Mouse (Mus musculus) stomach, embryonic 14.5 days (tissue): ENCODE measurements around the gene 1110032F04Rik. TPM values are rescaled to one million over a fixed set of nuclear protein-coding genes. Genes with fewer than 3 reads are reported as not detected.
"Not testable (repeated sequence)": the region's sequence is repeated elsewhere in the genome, so short reads cannot be mapped to it uniquely, and the experiment has no call there.

Source experiments
- ATAC-seq: fragments of 200-750 bp; cut with Nextera tagmentation; 2 replicates; pipeline ENCODE4 v1.8.0; 2017; ENCODE audit warnings: low read depth, moderate TSS enrichment; ENCODE audit not compliant: insufficient number of reproducible peaks, insufficient read depth, low FRiP score
- H3K27ac ChIP-seq: fragments of 300-500 bp; sonication (generic); 2 replicates; pipeline ENCODE4 v1.5.1; 2014; ENCODE audit warnings: mild to moderate bottlenecking, low read length, moderate library complexity, mixed read lengths
- H3K27me3 ChIP-seq: fragments of 300-500 bp; sonication (generic); 2 replicates; pipeline ENCODE4 v1.6.1; 2014; ENCODE audit warnings: low read length, control low read depth, mixed read lengths; ENCODE audit not compliant: control insufficient read depth, insufficient read depth
- H3K36me3 ChIP-seq: fragments of 300-500 bp; sonication (generic); 2 replicates; pipeline ENCODE4 v1.6.1; 2014; ENCODE audit warnings: mild to moderate bottlenecking, control low read depth, low read length, moderate library complexity, mixed read lengths; ENCODE audit not compliant: control insufficient read depth, insufficient read depth
- H3K4me1 ChIP-seq: fragments of 300-500 bp; sonication (generic); 2 replicates; pipeline ENCODE4 v1.6.1; 2014; ENCODE audit warnings: low read length, control low read depth, mixed read lengths; ENCODE audit not compliant: control insufficient read depth, insufficient read depth
- H3K4me2 ChIP-seq: fragments of 300-500 bp; sonication (generic); replicated peaks from 2 replicates; pipeline ENCODE4 v1.6.1; 2014; ENCODE audit warnings: low read depth, low read length, control low read depth
- H3K4me3 ChIP-seq: fragments of 300-500 bp; sonication (generic); 2 replicates; pipeline ENCODE4 v1.5.1; 2014; ENCODE audit warnings: low read depth, low read length, control low read depth
- H3K9ac ChIP-seq: fragments of 300-500 bp; sonication (generic); replicated peaks from 2 replicates; pipeline ENCODE4 v1.6.1; 2014; ENCODE audit warnings: low read depth, mild to moderate bottlenecking, control low read depth, low read length, moderate library complexity, mixed read lengths
- H3K9me3 ChIP-seq: fragments of 300-500 bp; sonication (generic); 2 replicates; pipeline ENCODE4 v1.6.1; 2016; ENCODE audit warnings: low read depth, low read length, control low read depth; ENCODE audit not compliant: control insufficient read depth
- WGBS: fragments of 180-500 bp; shearing (Covaris S2); extraction: QIAGEN DNeasy Blood & Tissue Kit; methylation state at CpG from one replicate; pipeline ENCODE4 v1.1.7; 2014; 5-methylcytosine and 5-hydroxymethylcytosine counted together
- polyA plus RNA-seq: library from polyadenylated mRNA; unstranded; fragments of >200 nt; fragmentation: Nextera tagmentation; extraction: Ambion mirVana; gene quantifications from 2 replicates; pipeline ENCODE4 v1.2.1, GENCODE M21; 2014

Gene 1110032F04Rik
- polyA plus RNA-seq, 1 experiment from 2014 or later = 0.97 TPM

GRCm38 (mm10) chr3:68886845-68887244 lies 17.5 kb downstream of the 1110032F04Rik start:
- no peak overlapping the region for H3K9ac ChIP-seq

GRCm38 (mm10) chr3:68895426-68895825 lies 26.0 kb downstream of the 1110032F04Rik start:
- H3K36me3 ChIP-seq = no peaks in the 10 kb centered on the region
- H3K4me1 ChIP-seq = no peaks in the 10 kb centered on the region
- ATAC-seq = no peak
- no peak overlapping the region for H3K27ac ChIP-seq
- H3K4me2 ChIP-seq = no peak overlapping the region
- H3K4me3 ChIP-seq = no peak overlapping the region
- H3K9ac ChIP-seq = no peak overlapping the region
- no peaks in the 10 kb centered on the region for H3K27me3 ChIP-seq
- WGBS = 33% methylated on average over 4 of the region's 4 CpGs
- H3K9me3 ChIP-seq = no peaks in the 10 kb centered on the region

More at GRCm38 (mm10) chr3:68886845-68887244, 17.5 kb downstream of the 1110032F04Rik start:
- H3K27me3 ChIP-seq = no peaks in the 10 kb centered on the region
- no peak overlapping the region for H3K4me2 ChIP-seq
- no peaks in the 10 kb centered on the region for H3K4me1 ChIP-seq
- 91% methylated on average over 5 of the region's 5 CpGs for WGBS
- no peak for ATAC-seq
- no peaks in the 10 kb centered on the region for H3K36me3 ChIP-seq
- H3K4me3 ChIP-seq = no peak overlapping the region
- no peak overlapping the region for H3K27ac ChIP-seq
- no peaks in the 10 kb centered on the region for H3K9me3 ChIP-seq

- Histone ChIP-seq H3K4me3 (no peak overlapping the region), H3K27ac (no peak overlapping the region), H3K9ac (no peak overlapping the region), H3K9me3 (no peaks in the 10 kb centered on the region), H3K4me2 (no peak overlapping the region), H3K27me3 (no peaks in the 10 kb centered on the region), H3K36me3 (no peaks in the 10 kb centered on the region), H3K4me1 (no peaks in the 10 kb centered on the region)
- no peak for ATAC-seq
- WGBS = 87% methylated on average over 5 of the region's 5 CpGs
Measured at GRCm38 (mm10) chr3:68897154-68897553, 27.8 kb downstream of the 1110032F04Rik start.

- H3K27ac ChIP-seq, H3K4me2 ChIP-seq, H3K9me3 ChIP-seq, H3K27me3 ChIP-seq, H3K4me3 ChIP-seq, H3K9ac ChIP-seq, H3K4me1 ChIP-seq, H3K36me3 ChIP-seq, ATAC-seq: not testable (repeated sequence)
- 91% methylated on average over 18 of the region's 20 CpGs for WGBS
Measured at GRCm38 (mm10) chr3:68902636-68903035, 33.2 kb downstream of the 1110032F04Rik start.

GRCm38 (mm10) chr3:68904902-68905778 lies 35.8 kb downstream of the 1110032F04Rik start:
- Histone ChIP-seq H3K4me3 (no peak overlapping the region), H3K27ac (no peak overlapping the region), H3K9me3 (no peaks in the 10 kb centered on the region), H3K27me3 (no peaks in the 10 kb centered on the region), H3K36me3 (no peaks in the 10 kb centered on the region), H3K4me2 (no peak overlapping the region), H3K9ac (no peak overlapping the region), H3K4me1 (no peaks in the 10 kb centered on the region)
- WGBS = 52% methylated on average over 2 of the region's 2 CpGs
- ATAC-seq = no peak

GRCm38 (mm10) chr3:68907509-68907908 lies 38.1 kb downstream of the 1110032F04Rik start:
- H3K27ac ChIP-seq = no peak overlapping the region
- H3K4me1 ChIP-seq = no peaks in the 10 kb centered on the region
- no peak overlapping the region for H3K4me2 ChIP-seq
- H3K9me3 ChIP-seq = no peaks in the 10 kb centered on the region
- H3K4me3 ChIP-seq = no peak overlapping the region
- no peaks in the 10 kb centered on the region for H3K27me3 ChIP-seq
- no peaks in the 10 kb centered on the region for H3K36me3 ChIP-seq
- 91% methylated on average over 4 of the region's 4 CpGs for WGBS
- H3K9ac ChIP-seq = no peak overlapping the region
- ATAC-seq = no peak

Other genes with a start within 250 kb of the 1110032F04Rik start
- not detected in 2 replicates for gene Il12a, start 178.9 kb upstream of the 1110032F04Rik start, polyA plus RNA-seq
- gene Ift80, start 135.0 kb downstream of the 1110032F04Rik start, polyA plus RNA-seq = 16.9 and 17.6 TPM in 2 replicates
- 152 and 154 TPM in 2 replicates for gene Smc4, start 135.2 kb downstream of the 1110032F04Rik start, polyA plus RNA-seq
- gene Trim59, start 175.2 kb downstream of the 1110032F04Rik start, polyA plus RNA-seq = 103 and 109 TPM in 2 replicates